Mouse (Mus musculus): ENCODE measurements around the gene Shisa3. TPM values are rescaled to one million over a fixed set of nuclear protein-coding genes. Genes with fewer than 3 reads are reported as not detected.

The Shisa3 gene
- total RNA-seq, 1 experiment from 2014 or later, result not detected

DNA sequence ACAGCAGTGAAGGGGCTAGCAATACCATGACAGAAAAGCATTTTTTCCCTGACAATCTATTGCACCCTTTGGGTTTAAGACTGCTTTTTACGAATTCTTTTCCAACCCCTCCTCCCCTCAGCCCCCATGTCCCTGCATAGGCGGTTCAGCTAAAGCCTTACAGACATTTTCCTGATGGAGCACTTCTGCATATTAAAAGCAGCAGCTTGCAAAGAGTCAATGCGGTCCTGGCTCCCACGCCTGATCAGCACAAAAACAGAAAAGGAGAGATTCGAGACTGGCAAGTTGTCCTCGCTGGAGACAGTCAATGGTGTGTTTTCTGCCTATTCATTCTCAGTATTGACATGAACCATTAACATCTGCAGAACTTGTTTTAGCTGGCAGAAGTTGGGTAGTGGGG, 55.0 kb downstream of the Shisa3 start:
- ATAC-seq (ENCODE audit: extremely low read depth, insufficient number of reproducible peaks, low FRiP score, poor library complexity, severe bottlenecking), result no peak

- ATAC-seq (ENCODE audit: extremely low read depth, insufficient number of reproducible peaks, low FRiP score, poor library complexity, severe bottlenecking), result no peak
Measured at GRCm38 (mm10) chr5:67669436-67669896, 61.8 kb downstream of the Shisa3 start.

DNA sequence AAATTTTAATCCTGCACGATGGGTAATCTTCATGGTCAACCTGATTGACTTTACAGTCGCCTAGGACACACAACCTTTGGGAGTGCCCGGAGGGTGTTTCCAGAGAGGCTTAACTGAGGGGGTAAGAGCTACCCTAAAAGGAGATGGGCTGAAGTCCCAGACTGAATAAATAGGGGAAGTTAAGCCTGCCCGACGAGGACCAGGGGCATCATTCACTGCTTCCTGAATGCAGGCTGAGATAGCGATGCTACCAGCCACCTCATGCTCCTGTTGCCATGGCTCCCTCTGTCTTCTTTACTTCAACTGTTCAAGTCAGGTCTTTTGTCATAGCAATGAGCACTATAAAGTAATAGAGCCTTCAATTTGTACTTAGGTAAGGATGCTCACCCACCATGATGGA, 62.5 kb downstream of the Shisa3 start:
- ATAC-seq (ENCODE audit: extremely low read depth, insufficient number of reproducible peaks, low FRiP score, poor library complexity, severe bottlenecking), result no peak

DNA sequence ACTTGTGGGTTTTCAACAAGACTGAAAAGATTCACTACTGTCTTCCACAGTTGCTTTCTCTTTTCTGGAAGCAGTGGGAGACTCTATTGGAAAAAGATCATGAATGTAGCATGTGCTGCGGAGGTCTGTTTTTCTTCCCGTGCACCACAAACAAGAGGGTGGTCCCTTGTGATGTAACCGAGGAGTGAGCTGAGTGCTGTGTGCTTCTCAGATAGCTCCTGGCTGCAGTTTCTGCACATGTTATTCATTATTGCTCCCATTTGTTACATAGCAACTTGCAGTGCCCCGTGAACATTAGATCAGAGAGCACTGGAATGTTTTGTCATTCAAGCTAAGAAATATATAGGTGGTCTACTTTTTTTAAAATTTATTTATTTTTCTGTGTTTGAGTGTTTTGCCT, 65.3 kb downstream of the Shisa3 start:
- ATAC-seq (ENCODE audit: extremely low read depth, insufficient number of reproducible peaks, low FRiP score, poor library complexity, severe bottlenecking), result no peak

Other genes starting within 250 kb of the Shisa3 start
- gene Bend4, start 179.6 kb upstream of the Shisa3 start, total RNA-seq (2017), result 3.1 and 3.8 TPM in 2 replicates
- 86.7 and 91.2 TPM in 2 replicates for gene Atp8a1, start 239.6 kb downstream of the Shisa3 start, total RNA-seq (2017)

Data from neutrophil, adult 5-6 weeks (primary cell).